Mouse (Mus musculus) layer of hippocampus, adult 18-20 months (tissue): ENCODE measurements around the gene Gstt4. TPM values are rescaled to one million over a fixed set of nuclear protein-coding genes. Genes with fewer than 3 reads are reported as not detected.
A peak's percentile ranks its signal among the peaks of the same experiment; 100 is the strongest.
"Not testable (repeated sequence)": the region's sequence is repeated elsewhere in the genome, so short reads cannot be mapped to it uniquely, and the experiment has no call there.

Source experiments
- DNase-seq, 2 experiments: peaks; one replicate each; pipeline ENCODE4 v3.0.0; 2022; ENCODE audit warnings: low spot score in 2 of 2
- long read RNA-seq: library from polyadenylated mRNA; stranded (forward); transcript quantifications from one replicate; pipeline ENCODE4 v2.0.0, GENCODE M21; 2021
- total RNA-seq, 2 experiments: library from RNA; stranded (reverse); gene quantifications; 2 replicates each; pipeline ENCODE4 v1.2.3; 2021

Gstt4 gene
- total RNA-seq: not detected
- long read RNA-seq: 0 reads

- DNase-seq: no peak
Observed at GRCm38 (mm10) chr10:75822443-75822842, at the start of gene Gstt4. Gene Gstt4, minus strand, starts transcription at chr10:75822543.

GRCm38 (mm10) chr10:75861587-75861986 lies 39.2 kb upstream of the Gstt4 start:
- DNase-seq: no peak

- no peak for DNase-seq
Observed at GRCm38 (mm10) chr10:75860746-75861145, 38.4 kb upstream of the Gstt4 start.

- DNase-seq: peak; percentile 76 to 89
Observed at GRCm38 (mm10) chr10:75859786-75860470, 37.6 kb upstream of the Gstt4 start, which contains the start of gene Mif. Gene Mif, minus strand, starts transcription at chr10:75860240.

- DNase-seq: peak in 1 of 2 experiments; percentile 35
Observed at GRCm38 (mm10) chr10:75859107-75859746, 36.9 kb upstream of the Gstt4 start.

- no peak for DNase-seq
Observed at GRCm38 (mm10) chr10:75857598-75857997, 35.3 kb upstream of the Gstt4 start.

- DNase-seq: no peak
Observed at GRCm38 (mm10) chr10:75856976-75857375, 34.6 kb upstream of the Gstt4 start.

- DNase-seq: no peak
Observed at GRCm38 (mm10) chr10:75856155-75856907, 34.0 kb upstream of the Gstt4 start.

- DNase-seq: no peak
Observed at GRCm38 (mm10) chr10:75855416-75855981, 33.2 kb upstream of the Gstt4 start.

- DNase-seq: no peak
Observed at GRCm38 (mm10) chr10:75854791-75855190, 32.4 kb upstream of the Gstt4 start.

GRCm38 (mm10) chr10:75854096-75854495 lies 31.8 kb upstream of the Gstt4 start:
- no peak for DNase-seq

GRCm38 (mm10) chr10:75853452-75853851 lies 31.1 kb upstream of the Gstt4 start:
- DNase-seq: peak; percentile 73 to 90

- no peak for DNase-seq
Observed at GRCm38 (mm10) chr10:75852539-75853125, 30.3 kb upstream of the Gstt4 start.

GRCm38 (mm10) chr10:75851681-75852080 lies 29.3 kb upstream of the Gstt4 start:
- no peak for DNase-seq

- no peak for DNase-seq
Observed at GRCm38 (mm10) chr10:75851076-75851475, 28.7 kb upstream of the Gstt4 start.

GRCm38 (mm10) chr10:75848382-75848781 lies 26.0 kb upstream of the Gstt4 start:
- no peak for DNase-seq

GRCm38 (mm10) chr10:75845306-75845930 lies 23.1 kb upstream of the Gstt4 start:
- DNase-seq: no peak

GRCm38 (mm10) chr10:75844800-75845199 lies 22.5 kb upstream of the Gstt4 start:
- DNase-seq: no peak

GRCm38 (mm10) chr10:75843898-75844297 lies 21.6 kb upstream of the Gstt4 start:
- not testable (repeated sequence) for DNase-seq

- DNase-seq: no peak
Observed at GRCm38 (mm10) chr10:75839092-75839491, 16.7 kb upstream of the Gstt4 start.

GRCm38 (mm10) chr10:75837248-75837759 lies 15.0 kb upstream of the Gstt4 start, which contains the start of gene Gstt2:
Gene Gstt2, minus strand, starts transcription at chr10:75837424.
- peak; percentile 88 to 93 for DNase-seq
